Mouse (Mus musculus): ENCODE data around the gene Agpat1. TPM values are rescaled to one million over a fixed set of nuclear protein-coding genes. Genes with fewer than 3 reads are reported as not detected.

Agpat1 gene
- polyA plus RNA-seq, 2 experiments: 19.0 to 35.9 TPM

GRCm38 (mm10) chr17:34564003-34564421, 40.0 kb upstream of the Agpat1 start, which contains the start of gene Notch4:
Gene Notch4, plus strand, starts transcription at chr17:34564268.
- no peak within 1 kb of the TSS for H3K4me2 ChIP-seq (ENCODE audit: low read depth)
- H3K9me3 ChIP-seq (ENCODE audit: control insufficient read depth, low read length): no peaks in the 10 kb centered on the region
- no peak for ATAC-seq (ENCODE audit: insufficient read depth)
- TF ChIP-seq CTCF (IDR thresholded peaks at IDR 0.05; ENCODE audit: low read depth) (no peak), EP300 (IDR thresholded peaks at IDR 0.05; ENCODE audit: low read depth) (no peak)
- peaks cover 3 to 4% of the 10 kb centered on the region in 2 experiments; a peak in 3 of 4 replicates for H3K4me1 ChIP-seq (replicated peaks; ENCODE audit: control insufficient read depth in 2 of 2, insufficient read depth in 2 of 2, low read length in 1 of 2)
- H3K27me3 ChIP-seq (ENCODE audit: control insufficient read depth, insufficient read depth, low read length): no peaks in the 10 kb centered on the region; the same call in 1 of the 2 replicates
- WGBS (ENCODE audit: insufficient replicate concordance): 12% methylated on average over 6 of the region's 6 CpGs
- H3K36me3 ChIP-seq (replicated peaks; ENCODE audit: control insufficient read depth, insufficient read depth, low read depth): no peaks in the 10 kb centered on the region
- no peak within 1 kb of the TSS for H3K9ac ChIP-seq (replicated peaks)
- no peak within 1 kb of the TSS for H3K27ac ChIP-seq
- H3K4me3 ChIP-seq (ENCODE audit: insufficient read depth in 1 of 2, low read depth in 2 of 2, low read length in 2 of 2): no peak within 1 kb of the TSS
- DNase-seq (ENCODE audit: low read depth in 3 of 3, low spot score in 3 of 3): no peak

- TF ChIP-seq EP300 (IDR thresholded peaks at IDR 0.05; ENCODE audit: low read depth) (no peak), CTCF (IDR thresholded peaks at IDR 0.05; ENCODE audit: low read depth) (no peak)
- Histone ChIP-seq H3K36me3 (replicated peaks; ENCODE audit: control insufficient read depth, insufficient read depth, low read depth) (no peaks in the 10 kb centered on the region), H3K4me2 (ENCODE audit: low read depth) (no peak overlapping the region), H3K9ac (replicated peaks) (no peak overlapping the region), H3K27me3 (ENCODE audit: control insufficient read depth, insufficient read depth, low read length) (no peaks in the 10 kb centered on the region; the same call in 1 of the 2 replicates), H3K27ac (no peak overlapping the region), H3K4me1 (replicated peaks; ENCODE audit: control insufficient read depth in 2 of 2, insufficient read depth in 2 of 2, low read length in 1 of 2) (peaks cover 3% of the 10 kb centered on the region in 2 experiments; a peak in 3 of 4 replicates), H3K9me3 (ENCODE audit: control insufficient read depth, low read length) (no peaks in the 10 kb centered on the region), H3K4me3 (ENCODE audit: insufficient read depth in 1 of 2, low read depth in 2 of 2, low read length in 2 of 2) (no peak overlapping the region)
- 40% methylated on average over 3 of the region's 3 CpGs for WGBS (ENCODE audit: insufficient replicate concordance)
- DNase-seq (ENCODE audit: low read depth in 3 of 3, low spot score in 3 of 3): no peak
- no peak for ATAC-seq (ENCODE audit: insufficient read depth)
These were observed 39.3 kb upstream of the Agpat1 start for GRCm38 (mm10) chr17:34564796-34565195.

GRCm38 (mm10) chr17:34567311-34567710, 36.8 kb upstream of the Agpat1 start:
- H3K4me3 ChIP-seq (ENCODE audit: insufficient read depth in 1 of 2, low read depth in 2 of 2, low read length in 2 of 2): no peak overlapping the region
- H3K27me3 ChIP-seq (ENCODE audit: control insufficient read depth, insufficient read depth, low read length): no peaks in the 10 kb centered on the region; the same call in 1 of the 2 replicates
- 64% methylated on average over 9 of the region's 9 CpGs for WGBS (ENCODE audit: insufficient replicate concordance)
- H3K4me1 ChIP-seq (replicated peaks; ENCODE audit: control insufficient read depth in 2 of 2, insufficient read depth in 2 of 2, low read length in 1 of 2): no peaks in the 10 kb centered on the region
- no peak overlapping the region for H3K9ac ChIP-seq (replicated peaks)
- DNase-seq (ENCODE audit: low read depth in 3 of 3, low spot score in 3 of 3) (no peak), ATAC-seq (ENCODE audit: insufficient read depth) (no peak)
- TF ChIP-seq EP300 (IDR thresholded peaks at IDR 0.05; ENCODE audit: low read depth): no peak
- TF ChIP-seq CTCF (IDR thresholded peaks at IDR 0.05; ENCODE audit: low read depth): no peak
- no peak overlapping the region for H3K4me2 ChIP-seq (ENCODE audit: low read depth)
- no peaks in the 10 kb centered on the region for H3K9me3 ChIP-seq (ENCODE audit: control insufficient read depth, low read length)
- H3K36me3 ChIP-seq (replicated peaks; ENCODE audit: control insufficient read depth, insufficient read depth, low read depth): no peaks in the 10 kb centered on the region
- no peak overlapping the region for H3K27ac ChIP-seq

GRCm38 (mm10) chr17:34568421-34568820, 35.6 kb upstream of the Agpat1 start:
- Histone ChIP-seq H3K4me1 (replicated peaks; ENCODE audit: control insufficient read depth in 2 of 2, insufficient read depth in 2 of 2, low read length in 1 of 2) (no peaks in the 10 kb centered on the region), H3K4me2 (ENCODE audit: low read depth) (no peak overlapping the region), H3K9ac (replicated peaks) (no peak overlapping the region), H3K36me3 (replicated peaks; ENCODE audit: control insufficient read depth, insufficient read depth, low read depth) (no peaks in the 10 kb centered on the region), H3K27me3 (ENCODE audit: control insufficient read depth, insufficient read depth, low read length) (no peaks in the 10 kb centered on the region; the same call in 1 of the 2 replicates), H3K9me3 (ENCODE audit: control insufficient read depth, low read length) (no peaks in the 10 kb centered on the region), H3K27ac (no peak overlapping the region), H3K4me3 (ENCODE audit: insufficient read depth in 1 of 2, low read depth in 2 of 2, low read length in 2 of 2) (no peak overlapping the region)
- DNase-seq (ENCODE audit: low read depth in 3 of 3, low spot score in 3 of 3): no peak
- WGBS (ENCODE audit: insufficient replicate concordance): 66% methylated on average over 13 of the region's 13 CpGs
- ATAC-seq (ENCODE audit: insufficient read depth): no peak
- TF ChIP-seq EP300 (IDR thresholded peaks at IDR 0.05; ENCODE audit: low read depth) (no peak), CTCF (IDR thresholded peaks at IDR 0.05; ENCODE audit: low read depth) (no peak)

GRCm38 (mm10) chr17:34569919-34570318, 34.1 kb upstream of the Agpat1 start:
- Histone ChIP-seq H3K9ac (replicated peaks) (no peak overlapping the region), H3K27me3 (ENCODE audit: control insufficient read depth, insufficient read depth, low read length) (no peaks in the 10 kb centered on the region; the same call in 1 of the 2 replicates), H3K27ac (no peak overlapping the region), H3K4me2 (ENCODE audit: low read depth) (no peak overlapping the region), H3K4me1 (replicated peaks; ENCODE audit: control insufficient read depth in 2 of 2, insufficient read depth in 2 of 2, low read length in 1 of 2) (no peaks in the 10 kb centered on the region), H3K9me3 (ENCODE audit: control insufficient read depth, low read length) (no peaks in the 10 kb centered on the region), H3K36me3 (replicated peaks; ENCODE audit: control insufficient read depth, insufficient read depth, low read depth) (no peaks in the 10 kb centered on the region), H3K4me3 (ENCODE audit: insufficient read depth in 1 of 2, low read depth in 2 of 2, low read length in 2 of 2) (no peak overlapping the region)
- no peak for TF ChIP-seq EP300 (IDR thresholded peaks at IDR 0.05; ENCODE audit: low read depth)
- TF ChIP-seq CTCF (IDR thresholded peaks at IDR 0.05; ENCODE audit: low read depth): no peak
- ATAC-seq (ENCODE audit: insufficient read depth) (no peak), DNase-seq (ENCODE audit: low read depth in 3 of 3, low spot score in 3 of 3) (no peak)
- WGBS (ENCODE audit: insufficient replicate concordance): 66% methylated on average over 4 of the region's 4 CpGs
